Mouse (Mus musculus): Measurements from ENCODE around the gene Mpl.

- TF ChIP-seq FLI1 (IDR thresholded peaks at IDR 0.05; ENCODE audit: low read length) (no peak), GATA1 (IDR thresholded peaks at IDR 0.05; ENCODE audit: borderline replicate concordance, low read length) (no peak)
Measured at GRCm38 (mm10) chr4:118472687-118473086, 15.4 kb upstream of the Mpl start.
